Mouse (Mus musculus): ENCODE data around the gene 7530416G11Rik. TPM values are rescaled to one million over a fixed set of nuclear protein-coding genes. Genes with fewer than 3 reads are reported as not detected.

The 7530416G11Rik gene
- polyA plus RNA-seq (2015; fragmentation: Nextera tagmentation; extraction: Ambion mirVana): not detected in 2 replicates

- ATAC-seq: no peak
- WGBS: 82% methylated on average over 8 of the region's 8 CpGs
- Histone ChIP-seq H3K27me3 (replicated peaks; ENCODE audit: control insufficient read depth, insufficient read depth, low read length) (no peaks in the 10 kb centered on the region), H3K9me3 (ENCODE audit: control insufficient read depth, low read length) (no peaks in the 10 kb centered on the region), H3K4me2 (ENCODE audit: low read depth, low read length) (no peak within 1 kb of the TSS), H3K4me1 (ENCODE audit: control insufficient read depth, insufficient read depth, low read length) (no peaks in the 10 kb centered on the region), H3K27ac (ENCODE audit: low read length) (no peak within 1 kb of the TSS), H3K4me3 (ENCODE audit: low read length) (no peak within 1 kb of the TSS), H3K36me3 (ENCODE audit: control insufficient read depth, insufficient read depth, low read length) (no peaks in the 10 kb centered on the region), H3K9ac (ENCODE audit: low read depth, low read length) (no peak within 1 kb of the TSS)
Observed at GRCm38 (mm10) chr15:85503127-85503526, at the start of gene 7530416G11Rik. TSS of gene 7530416G11Rik (minus strand) at chr15:85503227.

- Histone ChIP-seq H3K4me2 (ENCODE audit: low read depth, low read length) (no peak overlapping the region), H3K27ac (ENCODE audit: low read length) (no peak overlapping the region), H3K4me3 (ENCODE audit: low read length) (no peak overlapping the region), H3K9ac (ENCODE audit: low read depth, low read length) (no peak overlapping the region), H3K9me3 (ENCODE audit: control insufficient read depth, low read length) (no peaks in the 10 kb centered on the region), H3K36me3 (ENCODE audit: control insufficient read depth, insufficient read depth, low read length) (no peaks in the 10 kb centered on the region), H3K27me3 (replicated peaks; ENCODE audit: control insufficient read depth, insufficient read depth, low read length) (no peaks in the 10 kb centered on the region), H3K4me1 (ENCODE audit: control insufficient read depth, insufficient read depth, low read length) (no peaks in the 10 kb centered on the region)
- WGBS: 80% methylated on average over 4 of the region's 4 CpGs
- ATAC-seq: no peak
Observed at GRCm38 (mm10) chr15:85546500-85546899, 43.5 kb upstream of the 7530416G11Rik start.

GRCm38 (mm10) chr15:85545369-85545768 is 42.3 kb upstream of the 7530416G11Rik start:
- ATAC-seq: no peak
- Histone ChIP-seq H3K27ac (ENCODE audit: low read length) (no peak overlapping the region), H3K9me3 (ENCODE audit: control insufficient read depth, low read length) (no peaks in the 10 kb centered on the region), H3K27me3 (replicated peaks; ENCODE audit: control insufficient read depth, insufficient read depth, low read length) (no peaks in the 10 kb centered on the region), H3K36me3 (ENCODE audit: control insufficient read depth, insufficient read depth, low read length) (no peaks in the 10 kb centered on the region), H3K9ac (ENCODE audit: low read depth, low read length) (no peak overlapping the region), H3K4me3 (ENCODE audit: low read length) (no peak overlapping the region), H3K4me1 (ENCODE audit: control insufficient read depth, insufficient read depth, low read length) (no peaks in the 10 kb centered on the region), H3K4me2 (ENCODE audit: low read depth, low read length) (no peak overlapping the region)
- 70% methylated on average over 5 of the region's 5 CpGs for WGBS

DNA sequence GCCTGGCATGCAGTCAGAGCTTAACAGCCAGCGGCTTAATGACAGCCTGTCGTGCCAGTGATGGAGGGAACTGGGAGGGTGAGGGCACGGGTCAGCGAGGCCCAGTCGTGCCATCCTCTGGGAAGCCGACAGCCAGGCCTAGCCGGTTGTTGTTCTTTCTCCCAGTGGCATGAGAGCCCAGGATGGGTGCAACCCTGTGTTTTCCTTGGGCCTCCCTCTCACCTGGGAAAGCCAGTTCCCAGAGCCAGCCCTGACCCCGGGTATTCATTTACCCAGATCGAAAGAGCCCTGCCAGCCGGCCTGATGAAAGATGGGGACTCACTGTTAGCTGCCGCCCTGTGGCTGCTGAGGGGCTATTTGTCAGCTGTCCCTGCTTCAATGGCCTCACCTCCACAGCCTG is 35.1 kb upstream of the 7530416G11Rik start:
- ATAC-seq: no peak
- no peaks in the 10 kb centered on the region for H3K9me3 ChIP-seq (ENCODE audit: control insufficient read depth, low read length)
- no peaks in the 10 kb centered on the region for H3K4me1 ChIP-seq (ENCODE audit: control insufficient read depth, insufficient read depth, low read length)
- H3K27ac ChIP-seq (ENCODE audit: low read length): no peak overlapping the region
- no peaks in the 10 kb centered on the region for H3K36me3 ChIP-seq (ENCODE audit: control insufficient read depth, insufficient read depth, low read length)
- no peak overlapping the region for H3K9ac ChIP-seq (ENCODE audit: low read depth, low read length)
- H3K27me3 ChIP-seq (replicated peaks; ENCODE audit: control insufficient read depth, insufficient read depth, low read length): no peaks in the 10 kb centered on the region
- no peak overlapping the region for H3K4me2 ChIP-seq (ENCODE audit: low read depth, low read length)
- no peak overlapping the region for H3K4me3 ChIP-seq (ENCODE audit: low read length)
- WGBS: 53% methylated on average over 11 of the region's 11 CpGs

DNA sequence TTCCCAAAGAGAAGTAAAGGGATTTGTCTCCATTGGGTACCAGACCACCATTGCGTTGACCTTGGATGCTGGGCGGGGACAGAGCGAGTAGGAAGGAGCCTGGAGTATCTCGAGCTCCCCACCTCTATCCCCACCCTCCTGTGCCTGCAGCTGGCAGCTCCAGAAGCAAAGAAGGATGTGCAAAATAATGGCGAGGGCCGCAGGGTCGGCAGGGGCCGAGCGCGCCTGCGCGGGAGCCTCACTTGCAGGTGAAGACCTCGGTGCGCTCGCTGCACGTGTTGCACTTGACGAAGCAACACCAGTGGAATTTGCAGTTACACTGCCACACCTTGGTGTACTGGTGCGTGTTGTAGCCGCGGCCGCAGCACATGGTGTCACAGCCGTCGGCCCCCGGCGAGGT is 34.1 kb upstream of the 7530416G11Rik start:
- no peaks in the 10 kb centered on the region for H3K36me3 ChIP-seq (ENCODE audit: control insufficient read depth, insufficient read depth, low read length)
- WGBS: 78% methylated on average over 25 of the region's 25 CpGs
- H3K27me3 ChIP-seq (replicated peaks; ENCODE audit: control insufficient read depth, insufficient read depth, low read length): no peaks in the 10 kb centered on the region
- no peaks in the 10 kb centered on the region for H3K9me3 ChIP-seq (ENCODE audit: control insufficient read depth, low read length)
- no peak overlapping the region for H3K4me3 ChIP-seq (ENCODE audit: low read length)
- no peak overlapping the region for H3K4me2 ChIP-seq (ENCODE audit: low read depth, low read length)
- H3K4me1 ChIP-seq (ENCODE audit: control insufficient read depth, insufficient read depth, low read length): no peaks in the 10 kb centered on the region
- no peak for ATAC-seq
- H3K9ac ChIP-seq (ENCODE audit: low read depth, low read length): no peak overlapping the region
- H3K27ac ChIP-seq (ENCODE audit: low read length): no peak overlapping the region

- no peaks in the 10 kb centered on the region for H3K36me3 ChIP-seq (ENCODE audit: control insufficient read depth, insufficient read depth, low read length)
- H3K9ac ChIP-seq (ENCODE audit: low read depth, low read length): no peak overlapping the region
- no peak overlapping the region for H3K27ac ChIP-seq (ENCODE audit: low read length)
- 85% methylated on average over 6 of the region's 6 CpGs for WGBS
- H3K4me2 ChIP-seq (ENCODE audit: low read depth, low read length): no peak overlapping the region
- no peak for ATAC-seq
- no peaks in the 10 kb centered on the region for H3K27me3 ChIP-seq (replicated peaks; ENCODE audit: control insufficient read depth, insufficient read depth, low read length)
- H3K4me1 ChIP-seq (ENCODE audit: control insufficient read depth, insufficient read depth, low read length): no peaks in the 10 kb centered on the region
- no peak overlapping the region for H3K4me3 ChIP-seq (ENCODE audit: low read length)
- H3K9me3 ChIP-seq (ENCODE audit: control insufficient read depth, low read length): no peaks in the 10 kb centered on the region
Observed at GRCm38 (mm10) chr15:85534646-85535045, 31.6 kb upstream of the 7530416G11Rik start.

- no peaks in the 10 kb centered on the region for H3K27me3 ChIP-seq (replicated peaks; ENCODE audit: control insufficient read depth, insufficient read depth, low read length)
- no peaks in the 10 kb centered on the region for H3K9me3 ChIP-seq (ENCODE audit: control insufficient read depth, low read length)
- no peak overlapping the region for H3K9ac ChIP-seq (ENCODE audit: low read depth, low read length)
- 64% methylated on average over 8 of the region's 8 CpGs for WGBS
- H3K4me3 ChIP-seq (ENCODE audit: low read length): no peak overlapping the region
- H3K36me3 ChIP-seq (ENCODE audit: control insufficient read depth, insufficient read depth, low read length): no peaks in the 10 kb centered on the region
- H3K4me1 ChIP-seq (ENCODE audit: control insufficient read depth, insufficient read depth, low read length): no peaks in the 10 kb centered on the region
- H3K4me2 ChIP-seq (ENCODE audit: low read depth, low read length): no peak overlapping the region
- H3K27ac ChIP-seq (ENCODE audit: low read length): no peak overlapping the region
- peak; percentile 42; the same call in 1 of the 2 replicates for ATAC-seq
Observed at GRCm38 (mm10) chr15:85534215-85534614, 31.2 kb upstream of the 7530416G11Rik start.

DNA sequence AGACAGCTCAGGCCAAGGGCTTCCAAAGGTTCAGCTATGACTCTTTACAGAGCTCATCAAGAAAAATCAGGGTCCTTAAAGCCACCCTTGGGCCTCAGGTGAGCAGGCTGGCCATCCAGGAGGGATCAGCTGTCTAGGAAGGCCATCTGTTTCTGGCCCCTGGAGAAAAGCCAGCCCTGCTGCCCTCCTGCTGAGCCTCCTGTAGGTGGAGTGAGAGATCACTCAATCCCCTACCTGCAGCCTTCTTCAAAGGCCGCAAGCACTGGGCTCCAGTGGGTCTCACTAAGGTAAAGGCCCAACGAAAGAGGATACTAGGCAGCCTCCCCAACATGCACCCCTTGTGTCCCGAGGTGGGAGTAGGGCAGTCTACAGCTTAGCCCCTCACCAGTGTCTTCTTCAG is 29.0 kb upstream of the 7530416G11Rik start:
- Histone ChIP-seq H3K27ac (ENCODE audit: low read length) (no peak overlapping the region), H3K4me3 (ENCODE audit: low read length) (no peak overlapping the region), H3K9ac (ENCODE audit: low read depth, low read length) (no peak overlapping the region), H3K27me3 (replicated peaks; ENCODE audit: control insufficient read depth, insufficient read depth, low read length) (no peaks in the 10 kb centered on the region), H3K4me2 (ENCODE audit: low read depth, low read length) (no peak overlapping the region), H3K4me1 (ENCODE audit: control insufficient read depth, insufficient read depth, low read length) (no peaks in the 10 kb centered on the region), H3K9me3 (ENCODE audit: control insufficient read depth, low read length) (no peaks in the 10 kb centered on the region), H3K36me3 (ENCODE audit: control insufficient read depth, insufficient read depth, low read length) (no peaks in the 10 kb centered on the region)
- no peak for ATAC-seq
- 74% methylated on average over 3 of the region's 3 CpGs for WGBS

DNA sequence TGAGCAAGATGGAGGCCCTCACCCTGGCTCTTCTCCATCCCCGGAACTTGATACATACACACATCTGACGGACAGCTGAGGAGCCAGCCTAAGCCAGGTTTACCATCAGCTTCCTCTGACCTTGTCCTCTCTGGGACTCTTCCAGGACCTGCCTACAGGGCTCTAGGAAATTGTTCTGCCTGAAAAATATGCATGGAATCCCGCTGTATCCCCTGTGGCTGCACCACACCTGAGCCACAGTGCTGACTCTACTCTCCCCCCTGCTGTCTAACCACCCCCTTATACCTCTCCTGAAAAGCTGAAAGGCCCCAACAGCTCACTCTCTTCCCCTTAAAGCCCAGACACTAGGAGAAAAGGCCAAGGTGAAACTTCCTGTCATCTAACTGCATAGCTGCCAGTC is 26.9 kb upstream of the 7530416G11Rik start:
- no peak overlapping the region for H3K4me3 ChIP-seq (ENCODE audit: low read length)
- H3K4me2 ChIP-seq (ENCODE audit: low read depth, low read length): no peak overlapping the region
- H3K36me3 ChIP-seq (ENCODE audit: control insufficient read depth, insufficient read depth, low read length): no peaks in the 10 kb centered on the region
- H3K27ac ChIP-seq (ENCODE audit: low read length): no peak overlapping the region
- ATAC-seq: no peak
- no peaks in the 10 kb centered on the region for H3K4me1 ChIP-seq (ENCODE audit: control insufficient read depth, insufficient read depth, low read length)
- 47% methylated on average over 3 of the region's 3 CpGs for WGBS
- no peaks in the 10 kb centered on the region for H3K27me3 ChIP-seq (replicated peaks; ENCODE audit: control insufficient read depth, insufficient read depth, low read length)
- H3K9ac ChIP-seq (ENCODE audit: low read depth, low read length): no peak overlapping the region
- H3K9me3 ChIP-seq (ENCODE audit: control insufficient read depth, low read length): no peaks in the 10 kb centered on the region

DNA sequence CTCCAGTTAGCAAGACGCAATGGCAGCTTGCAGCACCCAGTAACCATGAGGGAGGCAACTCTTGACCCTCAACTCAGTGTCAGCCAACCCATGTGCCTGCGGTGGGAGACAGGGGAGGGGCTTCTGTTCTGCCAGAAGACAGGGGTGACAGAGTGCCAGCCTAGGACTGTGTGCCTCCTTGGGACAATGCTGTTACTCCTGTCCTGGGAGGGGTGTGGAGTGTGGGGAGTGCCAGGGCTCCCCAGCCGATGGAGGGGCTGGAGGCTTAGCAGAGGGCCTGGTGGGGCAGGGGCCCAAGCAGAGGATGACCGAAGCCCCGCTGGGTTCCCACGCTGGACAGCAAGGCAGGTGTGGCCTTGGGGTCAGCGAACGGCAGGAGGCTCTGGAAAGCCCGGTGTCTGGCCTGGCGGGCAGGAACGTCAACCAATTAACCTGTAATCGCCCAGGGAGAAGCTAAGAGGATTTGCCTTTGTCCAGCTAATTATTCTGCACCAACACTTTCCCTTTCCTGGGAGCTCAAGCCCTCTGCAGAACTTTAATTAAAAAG is 21.4 kb upstream of the 7530416G11Rik start:
- no peak for ATAC-seq
- Histone ChIP-seq H3K4me3 (ENCODE audit: low read length) (no peak overlapping the region), H3K4me1 (ENCODE audit: control insufficient read depth, insufficient read depth, low read length) (peaks cover 10% of the 10 kb centered on the region), H3K36me3 (ENCODE audit: control insufficient read depth, insufficient read depth, low read length) (no peaks in the 10 kb centered on the region), H3K27ac (ENCODE audit: low read length) (no peak overlapping the region), H3K9ac (ENCODE audit: low read depth, low read length) (no peak overlapping the region), H3K4me2 (ENCODE audit: low read depth, low read length) (no peak overlapping the region), H3K27me3 (replicated peaks; ENCODE audit: control insufficient read depth, insufficient read depth, low read length) (no peaks in the 10 kb centered on the region), H3K9me3 (ENCODE audit: control insufficient read depth, low read length) (no peaks in the 10 kb centered on the region)
- 46% methylated on average over 12 of the region's 12 CpGs for WGBS
